Mouse (Mus musculus) T-cell, adult 2 months (primary cell): ENCODE measurements around the gene Phb2.

Experiments used
- DNase-seq: peaks from one replicate; pipeline ENCODE4 v3.0.0; 2022; ENCODE audit warnings: low spot score

Gene Phb2

DNA sequence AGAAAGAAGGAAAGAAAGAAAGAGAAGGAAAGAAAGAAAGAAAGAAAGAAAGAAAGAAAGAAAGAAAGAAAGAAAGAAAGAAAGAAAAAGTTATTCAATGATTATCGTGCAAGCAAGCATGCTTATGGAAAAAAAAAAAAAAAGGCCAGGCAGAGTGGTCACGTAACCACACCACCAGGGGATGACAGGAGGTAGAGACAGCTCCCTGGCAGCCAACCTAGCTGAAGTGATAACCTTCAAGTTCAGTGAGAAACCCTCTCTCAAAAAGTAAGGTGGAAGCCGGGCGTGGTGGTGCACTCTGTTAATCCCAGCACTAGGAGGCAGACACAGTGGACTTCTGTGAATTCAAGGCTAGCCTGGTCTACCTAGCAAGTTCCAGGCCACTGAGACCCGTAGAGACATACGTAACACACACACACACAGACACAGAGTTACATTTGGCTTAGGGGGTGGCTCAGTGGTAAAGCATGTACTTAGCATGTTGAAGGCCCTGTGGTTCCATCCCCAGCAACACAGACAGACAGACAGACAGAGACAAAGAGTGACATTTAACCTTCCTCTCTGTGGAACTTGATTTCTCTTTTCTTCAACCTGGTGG lies 10.8 kb downstream of the Phb2 start:
- DNase-seq, result peak; percentile 19

DNA sequence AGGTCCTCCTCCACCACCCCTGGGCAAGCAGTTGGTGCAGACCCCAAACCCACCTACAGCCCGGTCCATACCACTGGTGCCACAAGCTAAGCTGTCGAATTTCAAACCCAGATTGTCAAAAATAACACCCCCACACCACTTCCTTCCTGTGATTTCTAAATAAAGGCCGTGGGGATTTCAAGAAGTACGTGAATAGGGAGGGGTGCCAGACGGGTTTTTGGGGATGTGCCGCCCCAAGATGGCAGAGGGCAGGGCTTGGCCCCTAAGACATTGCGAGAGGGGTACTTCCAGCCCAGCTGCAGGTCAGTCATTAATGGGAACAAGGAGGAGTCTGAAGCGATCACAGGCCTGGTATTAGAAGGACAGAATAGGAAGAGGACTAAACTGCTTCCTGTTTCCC lies 11.4 kb downstream of the Phb2 start:
- peak; percentile 56 for DNase-seq

DNA sequence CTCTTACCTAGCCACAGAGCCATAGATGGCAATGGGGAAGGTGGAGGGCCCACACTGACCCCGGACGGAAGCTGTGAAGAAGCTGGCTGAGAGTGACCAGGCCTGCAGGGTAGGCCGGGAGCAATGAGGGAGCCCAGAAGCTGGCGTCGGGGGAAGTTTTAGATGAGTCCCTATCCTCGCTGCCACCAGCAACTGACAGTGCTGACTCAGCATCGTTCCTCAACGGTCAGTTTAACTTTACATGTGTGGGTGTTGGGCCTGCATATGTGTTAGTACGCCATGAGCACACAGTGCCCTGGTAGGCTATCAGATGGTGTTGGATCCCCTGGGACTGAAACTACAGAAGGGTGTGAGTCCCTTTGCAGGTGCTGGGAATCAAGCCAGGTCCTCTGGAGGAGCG lies 12.3 kb downstream of the Phb2 start:
- DNase-seq, result no peak

DNA sequence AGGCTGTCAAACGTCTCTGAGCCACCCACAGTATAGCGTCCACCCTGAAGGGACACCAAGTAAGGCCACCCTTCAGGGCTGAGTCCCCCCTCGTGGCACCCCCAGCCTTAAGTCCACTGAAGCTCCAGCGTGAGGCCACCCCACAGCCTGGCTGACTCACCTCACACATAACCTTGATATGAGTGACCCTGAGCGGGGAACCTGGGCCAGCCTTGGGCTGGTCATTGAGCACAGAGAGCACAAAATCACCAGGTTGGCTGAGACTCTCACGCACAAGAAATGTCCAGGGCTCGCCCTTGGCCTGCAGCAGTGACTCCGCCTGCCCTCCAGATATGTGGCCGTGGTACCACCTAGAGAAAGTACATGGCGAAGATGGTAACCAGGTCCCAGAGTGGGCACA lies 16.5 kb downstream of the Phb2 start:
- no peak for DNase-seq

DNA sequence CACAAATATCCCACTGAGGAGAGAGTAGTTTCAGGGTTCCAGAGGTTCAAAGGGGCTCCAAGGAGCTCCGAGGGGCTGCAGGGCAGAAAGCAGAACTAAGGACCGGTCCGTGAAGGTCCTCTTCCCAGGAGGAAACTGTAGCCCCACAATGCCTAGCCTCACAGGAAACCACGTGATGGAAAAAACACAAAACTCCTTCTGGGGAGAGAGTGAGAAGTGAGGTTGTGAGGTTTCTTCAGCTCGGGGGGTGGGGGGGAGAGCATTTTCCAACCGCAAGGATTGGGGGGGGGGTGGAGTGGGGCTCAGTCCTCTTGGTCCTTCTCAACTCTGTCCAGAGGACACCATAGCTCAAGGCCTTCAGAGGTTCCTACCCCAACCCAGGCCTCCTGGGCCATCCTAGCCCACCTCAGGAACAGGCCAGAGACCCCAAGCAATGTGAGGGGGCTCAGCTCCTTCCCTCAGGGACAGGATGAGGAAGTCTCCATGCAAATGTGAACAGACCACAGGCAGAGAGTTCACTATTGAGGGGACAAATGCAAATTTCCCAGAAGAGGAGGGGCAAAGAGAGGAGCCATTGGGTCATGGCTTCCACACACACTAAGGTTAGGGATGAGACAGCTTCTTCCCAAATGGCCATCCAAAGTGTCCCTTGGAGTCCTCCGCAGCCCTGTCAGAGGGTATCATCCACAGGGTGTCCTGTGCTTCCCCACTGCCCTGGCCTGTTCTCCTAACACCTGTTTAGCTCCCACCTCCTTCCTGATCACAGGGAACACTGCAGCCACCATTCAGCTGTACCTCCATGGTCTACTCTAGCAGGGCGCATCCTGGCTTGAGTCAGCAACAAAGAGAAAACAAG lies 17.9 kb downstream of the Phb2 start:
- DNase-seq, result peak; percentile 22

DNA sequence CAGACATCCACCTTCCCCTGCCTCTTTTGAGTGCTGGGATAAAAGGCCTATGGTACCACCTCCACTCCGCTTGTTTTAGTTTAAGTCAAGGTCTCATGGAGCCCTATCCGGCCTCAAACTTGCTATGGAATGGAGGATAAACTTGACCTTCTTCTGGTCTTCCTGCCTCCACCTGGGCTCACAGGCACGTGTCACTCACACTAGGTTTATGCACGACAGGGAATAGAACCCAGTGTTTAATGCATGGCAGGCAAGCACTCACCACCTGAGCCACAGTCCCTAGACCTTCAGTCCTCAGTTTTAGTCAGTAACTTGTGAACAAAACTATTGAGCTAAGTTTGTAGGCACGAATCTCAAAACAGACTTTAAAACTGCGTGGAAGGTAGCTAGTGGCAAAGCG lies 18.9 kb downstream of the Phb2 start:
- DNase-seq, result no peak

DNA sequence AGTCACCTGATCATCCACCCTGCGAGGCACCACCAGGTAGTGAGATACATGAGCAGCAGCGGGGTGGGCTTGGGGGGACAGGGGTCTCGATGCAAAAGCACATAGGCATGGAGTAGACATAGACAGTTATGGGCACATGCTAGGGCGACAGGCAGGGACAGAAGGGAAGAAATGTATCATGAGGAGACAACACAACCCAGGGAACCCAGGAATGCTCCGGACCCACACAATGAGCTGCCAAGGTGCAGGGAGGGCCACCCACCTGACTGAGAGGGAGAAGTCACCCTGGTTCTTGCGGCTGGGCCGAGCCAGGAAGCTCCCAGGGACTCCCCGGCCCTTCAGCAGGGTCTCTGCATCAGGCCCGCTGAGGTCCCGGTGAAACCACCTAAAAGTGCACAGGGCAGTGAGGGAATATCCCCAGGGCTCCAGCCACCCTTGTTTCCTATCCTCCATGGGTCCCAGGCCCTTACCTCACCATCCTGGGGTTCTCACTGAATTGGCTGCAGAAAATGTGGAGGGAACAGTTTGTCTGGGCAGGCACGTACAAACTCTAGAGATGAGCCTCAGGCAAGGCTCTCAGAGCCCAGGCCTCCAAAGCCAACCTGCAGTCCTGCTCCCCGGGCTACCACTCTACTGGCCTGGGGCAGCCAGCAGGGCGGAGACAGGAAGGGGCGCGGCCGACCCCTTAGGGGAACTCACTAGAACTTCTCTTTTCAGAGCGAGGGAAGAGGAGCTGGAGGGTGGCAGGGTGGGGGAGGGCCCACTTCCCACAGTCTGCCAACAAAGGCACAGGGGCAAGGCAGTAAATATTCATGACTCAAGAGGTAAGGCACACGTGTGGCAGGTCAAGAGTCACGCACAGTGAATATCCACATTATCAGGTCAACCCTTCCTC lies 20.6 kb downstream of the Phb2 start:
- peak; percentile 71 for DNase-seq

DNA sequence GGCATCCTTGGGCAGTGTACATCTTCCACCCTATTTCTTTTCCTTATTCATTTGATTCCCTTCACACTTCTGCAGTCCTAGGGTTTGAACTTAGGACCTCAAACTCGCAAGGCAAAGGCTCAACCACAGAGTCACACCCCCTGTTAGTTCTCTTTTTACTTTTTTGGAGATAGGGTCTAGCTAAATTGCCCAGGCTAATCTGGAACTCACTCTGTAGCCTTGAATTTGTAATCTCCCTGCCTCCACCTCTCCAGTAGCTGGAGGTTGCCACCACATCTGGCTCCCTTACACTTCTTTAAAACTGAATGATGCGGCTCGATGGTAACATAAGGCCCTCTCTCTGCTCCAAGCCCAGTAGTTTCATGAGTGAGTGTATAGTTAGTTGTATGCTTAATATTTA lies 22.3 kb downstream of the Phb2 start:
- no peak for DNase-seq

DNA sequence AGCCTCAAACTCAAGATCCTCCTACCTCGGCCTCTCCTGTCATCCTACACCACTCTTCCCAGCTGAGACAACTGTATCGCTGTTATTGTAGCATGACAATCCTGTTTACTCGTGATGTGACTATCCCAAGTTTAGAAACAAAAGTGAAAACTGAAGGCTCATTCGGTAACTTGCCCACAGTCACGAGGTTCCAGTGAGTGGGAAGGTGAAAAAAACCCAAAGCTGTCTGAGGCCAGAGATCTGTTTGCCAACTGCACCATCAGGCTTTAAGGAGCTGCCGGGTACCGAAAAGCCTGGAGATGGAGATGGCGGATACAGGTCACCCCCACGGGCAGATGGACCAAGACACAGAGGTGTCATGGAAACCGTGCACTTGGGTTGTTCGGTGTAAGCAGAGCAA lies 24.9 kb downstream of the Phb2 start:
- no peak for DNase-seq

DNA sequence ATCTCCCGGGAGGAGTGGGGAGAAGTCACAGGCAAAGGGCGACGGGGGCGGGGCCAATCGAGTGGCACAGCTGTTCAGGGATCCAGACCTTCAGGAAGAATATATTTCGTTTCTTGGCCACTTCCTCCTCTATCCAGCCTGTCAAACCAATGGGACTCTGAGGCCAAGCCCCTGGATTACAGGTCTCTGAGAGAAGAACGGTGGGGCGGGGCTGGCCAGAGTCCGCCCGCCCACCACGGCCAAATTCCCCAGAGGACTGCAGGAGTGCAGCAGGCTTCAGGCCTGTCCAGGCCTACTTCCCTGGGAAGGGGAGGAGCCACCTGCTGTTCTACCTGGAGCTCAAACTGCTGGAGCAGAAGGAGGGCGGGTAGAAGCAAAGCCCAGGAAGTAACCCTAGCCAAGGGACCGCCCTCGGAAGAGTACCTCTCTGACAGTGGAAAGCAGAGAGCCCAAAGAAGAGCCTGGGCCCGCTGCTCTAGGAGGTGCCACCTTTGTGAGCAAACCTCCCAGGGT lies 26.4 kb downstream of the Phb2 start, which contains the start of gene Ptpn6:
Ptpn6 (minus strand) TSS at position 204 of the 513 bp plus-strand sequence.
- DNase-seq, result peak; percentile 30

DNA sequence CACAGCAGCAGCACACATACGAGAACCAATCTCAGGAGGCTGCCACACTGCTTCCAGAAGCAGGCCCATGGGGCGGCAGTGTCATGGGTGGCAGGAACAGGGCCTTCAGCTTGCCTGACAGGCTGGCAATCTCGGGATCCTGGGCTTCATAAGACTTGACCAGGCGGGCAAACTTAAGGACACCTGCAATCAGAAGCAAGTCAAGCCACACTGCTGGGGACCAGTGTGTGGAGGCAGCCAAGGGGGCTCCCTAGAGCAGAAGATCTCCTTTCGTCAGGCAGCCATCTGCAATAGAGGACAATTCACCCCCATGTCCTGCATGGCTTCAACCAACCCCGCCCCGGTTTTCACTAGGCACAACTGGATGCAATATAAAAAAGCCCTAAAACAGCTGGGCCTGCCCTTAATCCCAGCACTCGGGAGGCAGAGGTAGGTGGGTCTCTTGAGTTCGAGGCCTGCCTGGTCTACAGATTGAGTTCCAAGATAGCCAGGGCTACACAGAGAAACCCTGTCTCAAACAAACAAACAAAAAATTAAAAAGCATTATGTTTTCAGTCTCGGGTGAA lies 27.2 kb downstream of the Phb2 start:
- DNase-seq, result no peak

DNA sequence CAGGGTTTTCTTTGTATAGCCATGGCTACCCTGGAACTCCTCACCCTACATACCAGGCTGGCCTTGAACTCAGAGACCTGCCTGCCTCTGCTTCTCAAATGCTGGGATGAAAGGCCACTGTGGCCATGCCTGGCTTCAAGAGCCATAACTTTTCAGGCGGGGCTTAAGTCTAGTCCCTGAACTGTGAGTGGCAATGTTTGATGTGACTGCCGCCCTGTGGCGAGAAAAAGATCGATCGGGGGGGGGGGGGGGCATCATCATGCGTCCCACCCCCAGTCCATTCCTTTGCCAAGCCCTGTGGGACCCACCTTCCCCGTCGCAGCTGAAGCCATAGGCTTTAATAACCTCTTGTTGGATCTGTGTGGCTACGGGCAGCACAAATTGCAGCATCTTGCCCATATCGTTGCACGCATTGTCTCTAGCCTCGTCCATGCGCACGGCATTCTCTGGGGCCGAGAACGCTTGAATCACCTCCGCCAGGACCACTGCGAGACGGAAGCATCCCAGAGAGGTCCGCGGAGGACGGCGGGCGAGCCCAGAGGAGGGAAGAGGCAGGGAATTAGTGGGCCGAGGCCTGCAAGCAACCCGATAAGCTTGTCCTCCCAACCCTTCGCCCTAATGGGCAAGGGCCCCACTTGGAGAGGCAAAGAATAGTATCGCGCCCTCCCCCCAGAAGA lies 28.2 kb downstream of the Phb2 start:
- DNase-seq, result peak; percentile 61

DNA sequence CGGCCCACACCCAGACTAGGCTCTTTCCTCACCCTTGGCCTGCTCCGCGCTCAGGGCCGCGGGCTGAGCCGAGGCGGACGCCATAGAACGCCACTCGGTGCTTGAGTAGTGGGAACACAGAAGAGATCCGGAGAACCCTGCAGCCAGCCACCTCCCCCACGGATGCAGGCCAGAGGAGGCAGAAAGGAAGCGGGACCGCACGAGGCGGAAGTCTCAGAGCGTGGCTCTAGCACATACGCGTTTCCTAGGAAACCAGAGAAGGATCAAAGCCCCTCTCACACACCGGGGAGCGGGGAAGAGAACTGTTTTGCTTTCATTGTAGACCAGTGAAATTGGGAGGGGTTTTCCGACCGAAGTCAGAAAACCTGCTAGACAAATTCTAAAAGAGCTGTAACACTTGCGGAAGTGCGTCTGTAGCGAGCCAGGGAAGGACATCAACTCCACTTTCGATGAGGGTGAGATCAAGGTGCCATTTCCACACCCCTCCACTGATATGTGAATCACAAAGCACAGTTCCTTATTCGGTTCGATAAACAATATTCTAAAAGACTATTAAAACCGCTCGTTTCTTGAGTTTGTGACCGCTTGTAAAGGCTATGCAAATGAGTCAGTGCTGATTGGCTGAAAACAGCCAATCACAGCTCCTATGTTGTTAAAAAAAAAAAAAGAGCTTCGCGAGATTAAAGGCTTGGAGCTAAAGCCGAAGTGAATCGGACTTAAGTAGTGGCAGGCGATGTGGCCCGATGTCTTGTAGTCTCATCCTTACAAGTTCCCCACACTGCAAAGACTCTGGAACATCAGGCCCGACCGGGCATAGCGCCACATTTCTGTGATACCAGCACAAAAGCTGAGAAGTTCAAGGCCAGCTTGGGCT lies 29.0 kb downstream of the Phb2 start, which contains the start of gene Grcc10:
Grcc10 (minus strand) TSS at position 487 of the 874 bp plus-strand sequence.
- peak; percentile 97 for DNase-seq

DNA sequence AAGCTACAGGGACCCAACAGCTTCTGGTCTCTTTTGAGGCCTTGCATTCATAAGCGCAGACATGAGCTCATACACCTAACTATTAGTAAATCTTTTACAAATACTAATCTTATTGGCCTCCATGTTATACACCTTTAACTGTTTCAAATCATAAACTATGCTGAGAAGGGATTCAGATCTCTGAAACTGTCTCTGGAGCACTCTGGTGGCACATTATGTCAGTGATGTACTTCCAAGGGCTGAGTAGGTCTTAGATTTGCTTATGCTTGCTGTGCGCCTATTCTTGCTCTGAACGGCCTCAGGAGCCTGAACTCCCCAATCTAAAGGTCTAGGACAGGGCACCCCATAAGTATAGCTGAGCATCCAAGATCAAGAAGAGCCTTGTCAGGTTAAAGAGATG lies 29.7 kb downstream of the Phb2 start:
- no peak for DNase-seq

DNA sequence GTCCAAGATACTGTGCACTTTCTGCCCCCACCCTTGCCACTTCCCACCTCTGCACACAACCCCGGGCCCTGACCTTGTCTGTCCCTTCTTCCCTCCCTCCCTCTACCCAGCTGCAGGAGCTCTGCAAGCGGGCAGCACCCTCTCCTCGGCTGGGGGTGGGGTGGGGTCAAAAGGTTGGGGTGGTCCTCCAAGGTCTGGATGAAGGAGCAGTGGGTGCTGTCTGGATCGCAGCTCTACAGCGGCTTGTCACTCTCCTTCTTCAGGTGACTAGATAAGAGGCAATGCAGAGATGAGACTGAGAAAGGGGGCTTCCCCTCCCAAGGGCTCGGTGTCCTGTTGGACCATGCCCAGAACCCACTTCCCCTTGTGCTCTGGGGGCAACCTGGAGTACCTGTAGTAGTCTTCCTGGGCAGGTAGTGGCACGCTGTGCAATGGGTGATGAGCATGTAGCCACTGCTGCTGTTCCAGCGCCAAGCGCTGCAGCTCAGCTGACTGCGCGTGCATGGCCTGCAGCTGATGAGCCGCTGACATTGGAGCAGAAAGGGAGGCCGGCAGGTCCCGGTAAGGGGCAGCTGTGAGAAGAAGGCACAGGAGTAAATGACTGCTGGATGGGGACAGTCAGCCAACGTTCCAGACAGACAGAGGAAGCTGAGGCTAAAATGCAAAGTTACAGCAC lies 30.8 kb downstream of the Phb2 start:
- DNase-seq, result no peak

DNA sequence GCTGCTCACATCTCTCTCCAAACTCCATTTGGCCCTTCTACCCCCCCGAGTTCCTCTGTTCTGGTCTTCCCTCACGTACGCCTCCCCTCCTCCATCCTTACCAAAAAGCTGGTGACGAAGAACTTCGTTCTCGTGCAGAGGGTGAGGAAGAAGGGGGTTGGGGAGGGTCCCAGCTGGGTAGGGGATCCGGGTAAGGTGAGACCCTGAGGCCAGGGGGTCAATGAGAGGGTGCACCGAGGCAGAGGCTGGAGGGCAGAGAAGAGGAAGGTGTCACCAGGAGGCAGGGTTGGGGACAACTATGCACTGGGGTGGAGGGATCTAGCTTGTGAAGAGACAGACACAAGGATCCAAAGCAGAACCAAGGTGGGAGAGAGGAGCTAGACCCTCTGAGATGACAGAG lies 31.5 kb downstream of the Phb2 start:
- DNase-seq, result no peak

DNA sequence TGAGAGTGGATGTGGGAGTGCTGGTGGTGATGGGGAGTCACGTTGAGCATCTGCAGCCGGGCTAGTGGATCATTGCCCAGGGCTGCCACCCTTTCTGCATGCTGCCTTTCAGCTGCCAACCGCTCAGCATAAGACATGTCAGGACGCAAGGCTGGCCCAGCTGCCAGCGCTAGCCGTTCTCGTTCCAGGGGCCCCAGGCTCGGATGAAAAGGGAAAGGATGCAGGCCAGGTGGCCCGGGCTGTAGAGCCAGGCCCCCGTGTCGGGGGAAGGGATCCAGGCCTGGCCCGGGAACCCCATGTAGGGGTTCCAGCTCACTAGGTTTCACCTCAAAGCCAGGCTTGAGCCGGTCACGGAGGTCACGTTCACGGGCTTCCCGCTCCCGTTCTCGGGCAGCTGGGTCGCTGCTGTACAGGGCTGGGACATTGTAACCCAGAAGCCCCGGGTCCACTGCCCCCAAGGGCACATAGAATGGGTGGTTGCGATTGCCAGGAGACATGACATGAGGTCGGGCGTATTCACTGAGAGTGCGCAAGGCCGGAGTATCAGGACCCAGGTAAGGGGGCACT lies 32.7 kb downstream of the Phb2 start:
- no peak for DNase-seq

DNA sequence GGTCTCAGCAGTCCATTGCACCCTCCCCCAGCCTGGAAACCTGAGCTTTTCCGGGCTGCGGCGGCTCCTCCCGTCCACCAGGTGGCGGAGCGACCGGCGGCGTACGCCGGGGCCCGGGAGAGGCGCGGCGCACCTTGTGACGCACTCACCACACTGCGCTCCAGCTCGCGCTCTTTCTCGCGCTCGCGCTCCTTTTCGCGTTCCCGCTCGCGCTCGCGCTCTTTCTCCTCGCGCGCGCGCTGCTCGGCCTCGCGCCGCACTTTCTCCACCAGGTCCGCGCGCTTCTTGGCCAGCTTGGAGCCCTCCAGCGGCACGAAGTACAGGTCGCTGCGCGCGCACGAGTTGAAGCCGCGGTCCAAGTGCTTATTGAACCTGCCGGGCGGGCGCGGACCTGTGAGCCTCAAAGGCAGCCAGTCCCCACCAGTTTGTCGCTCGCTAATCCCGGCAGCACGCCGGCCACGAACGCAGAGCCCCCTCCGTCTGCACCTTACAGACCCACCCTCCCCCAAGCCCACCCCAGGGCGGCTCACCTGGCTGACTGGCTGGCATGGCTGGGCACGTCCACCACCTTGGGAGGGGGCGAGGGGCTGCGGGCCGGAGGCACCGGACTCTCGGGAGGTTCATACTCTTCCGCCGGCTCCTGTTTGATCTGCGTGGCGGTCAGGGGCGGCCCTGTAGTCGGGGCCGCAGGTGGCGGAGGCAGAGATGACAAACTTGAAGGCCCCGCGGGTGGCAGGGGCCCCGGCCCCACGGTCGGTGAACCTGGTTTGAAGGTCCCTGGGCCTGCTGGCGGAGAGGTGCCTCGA lies 33.6 kb downstream of the Phb2 start:
- peak; percentile 93 for DNase-seq

DNA sequence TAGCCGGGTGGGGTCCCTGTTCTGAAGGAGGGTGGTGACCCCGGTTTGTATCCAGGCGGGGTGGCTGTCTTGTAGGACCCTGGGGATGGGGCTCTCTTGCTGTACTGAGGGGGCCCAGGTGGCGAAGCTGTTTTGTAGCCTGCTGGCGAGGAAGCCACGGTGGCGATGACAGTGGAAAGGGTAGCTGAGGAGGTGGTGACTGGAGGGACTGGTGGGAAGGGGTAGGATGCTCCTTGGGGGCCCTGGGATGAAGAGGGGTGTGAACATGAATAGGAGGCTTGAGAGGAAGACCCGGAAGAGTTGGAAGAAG lies 34.1 kb downstream of the Phb2 start:
- DNase-seq, result no peak
